Mouse (Mus musculus) brain, embryonic 14.5 days (tissue): Measurements from ENCODE around the gene Lfng.

Source experiments
- CTCF ChIP-seq: fragments of 200-500 bp; IDR thresholded peaks from 2 replicates; pipeline ENCODE4 v1.5.1; 2012; ENCODE audit warnings: inconsistent platforms, mild to moderate bottlenecking, moderate library complexity, borderline replicate concordance; ENCODE audit not compliant: insufficient read depth, insufficient read length; ENCODE audit errors: extremely low read depth
- POLR2A ChIP-seq: fragments of 200-500 bp; IDR thresholded peaks from 2 replicates; pipeline ENCODE4 v1.6.1; 2012; ENCODE audit warnings: mild to moderate bottlenecking, inconsistent platforms, borderline replicate concordance; ENCODE audit not compliant: poor library complexity, insufficient read depth, insufficient read length, severe bottlenecking; ENCODE audit errors: extremely low read depth

- TF ChIP-seq CTCF (no peak), POLR2A (no peak)
These were observed 5.1 kb downstream of the Lfng start for GRCm38 (mm10) chr5:140612191-140612590.
